Mouse (Mus musculus) cortical plate, adult 2 months (tissue): ENCODE results near the gene 1700012B07Rik.

Source experiments
- CTCF ChIP-seq: fragments of 200-500 bp; IDR thresholded peaks from 2 replicates; pipeline ENCODE4 v1.5.1; 2011; ENCODE audit warnings: mild to moderate bottlenecking, control low read depth, low read length; ENCODE audit not compliant: insufficient read depth; ENCODE audit errors: extremely low read depth
- POLR2A ChIP-seq: fragments of 200-500 bp; IDR thresholded peaks from 2 replicates; pipeline ENCODE4 v1.6.1; 2011; ENCODE audit warnings: mild to moderate bottlenecking, low read length, control low read depth; ENCODE audit not compliant: insufficient read depth; ENCODE audit errors: extremely low read depth

DNA sequence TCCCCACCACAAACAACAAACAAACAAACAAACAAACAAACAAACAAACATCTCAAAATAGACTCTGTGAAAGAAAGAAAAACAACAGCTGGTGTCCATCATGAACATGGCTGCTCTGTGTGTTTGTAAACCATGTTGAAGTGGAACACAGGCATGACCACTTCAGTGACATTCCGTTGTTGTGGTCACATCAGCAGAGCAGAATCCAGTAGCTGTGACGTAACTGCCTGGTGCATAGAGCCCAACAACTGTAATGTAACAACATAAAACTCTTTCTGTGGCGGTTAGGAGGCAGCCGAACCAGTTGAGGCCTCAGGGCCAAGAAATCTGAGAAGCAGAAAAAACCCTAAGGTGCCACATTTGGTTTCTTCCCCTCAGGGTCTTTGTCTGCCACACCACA, 17.8 kb upstream of the 1700012B07Rik start:
- TF ChIP-seq CTCF (no peak), POLR2A (no peak)
